Mouse (Mus musculus) right cerebral cortex, postnatal 10 days (tissue): Measurements from ENCODE around the gene Npl.
"Not testable (repeated sequence)": the region's sequence is repeated elsewhere in the genome, so short reads cannot be mapped to it uniquely, and the experiment has no call there.

Experiments
- DNase-seq, 2 experiments: peaks; one replicate each; pipeline ENCODE4 v3.0.0; 2021; ENCODE audit warnings: low spot score in 2 of 2

Npl gene

GRCm38 (mm10) chr1:153542726-153543320 lies 7.0 kb downstream of the Npl start:
- no peak for DNase-seq

GRCm38 (mm10) chr1:153540753-153541152 lies 9.1 kb downstream of the Npl start:
- no peak for DNase-seq

- peak in 1 of 2 experiments; percentile 40 for DNase-seq
Observed at GRCm38 (mm10) chr1:153539739-153540333, 10.0 kb downstream of the Npl start.

GRCm38 (mm10) chr1:153535611-153536010 lies 14.2 kb downstream of the Npl start:
- DNase-seq, result peak; percentile 53 to 64

- DNase-seq, result not testable (repeated sequence)
Observed at GRCm38 (mm10) chr1:153532896-153533295, 16.9 kb downstream of the Npl start.

GRCm38 (mm10) chr1:153532234-153532841 lies 17.5 kb downstream of the Npl start:
- peak; percentile 46 to 48 for DNase-seq

GRCm38 (mm10) chr1:153531677-153532233 lies 18.1 kb downstream of the Npl start:
- DNase-seq, result peak in 1 of 2 experiments; percentile 38

- DNase-seq, result peak in 1 of 2 experiments; percentile 9
Observed at GRCm38 (mm10) chr1:153522116-153522515, 27.7 kb downstream of the Npl start.

GRCm38 (mm10) chr1:153515368-153515767 lies 34.5 kb downstream of the Npl start:
- DNase-seq, result no peak

GRCm38 (mm10) chr1:153510330-153511009 lies 39.4 kb downstream of the Npl start:
- no peak for DNase-seq

GRCm38 (mm10) chr1:153509569-153509968 lies 40.3 kb downstream of the Npl start:
- not testable (repeated sequence) for DNase-seq

GRCm38 (mm10) chr1:153509012-153509411 lies 40.8 kb downstream of the Npl start:
- DNase-seq, result no peak

- DNase-seq, result peak; percentile 69 to 81
Observed at GRCm38 (mm10) chr1:153506266-153506665, 43.6 kb downstream of the Npl start.

- DNase-seq, result peak; percentile 39 to 40
Observed at GRCm38 (mm10) chr1:153501644-153502321, 48.1 kb downstream of the Npl start.

- no peak for DNase-seq
Observed at GRCm38 (mm10) chr1:153500030-153500429, 49.8 kb downstream of the Npl start.

- no peak for DNase-seq
Observed at GRCm38 (mm10) chr1:153496030-153496429, 53.8 kb downstream of the Npl start.

- no peak for DNase-seq
Observed at GRCm38 (mm10) chr1:153493931-153494330, 55.9 kb downstream of the Npl start.

- no peak for DNase-seq
Observed at GRCm38 (mm10) chr1:153493338-153493737, 56.5 kb downstream of the Npl start.

- no peak for DNase-seq
Observed at GRCm38 (mm10) chr1:153491822-153492221, 58.0 kb downstream of the Npl start.

- no peak for DNase-seq
Observed at GRCm38 (mm10) chr1:153491345-153491744, 58.5 kb downstream of the Npl start.

GRCm38 (mm10) chr1:153489963-153490362 lies 59.9 kb downstream of the Npl start:
- DNase-seq, result no peak

- DNase-seq, result no peak
Observed at GRCm38 (mm10) chr1:153489540-153489939, 60.3 kb downstream of the Npl start.
